Mouse (Mus musculus) forebrain, embryonic 10.5 days (tissue): Measurements from ENCODE around the gene Emx1. TPM values are rescaled to one million over a fixed set of nuclear protein-coding genes. Genes with fewer than 3 reads are reported as not detected.
A peak's percentile ranks its signal among the peaks of the same experiment; 100 is the strongest.

Experiments used
- DNase-seq: peaks from one replicate; pipeline ENCODE4 v3.0.0-alpha.2; 2017; ENCODE audit warnings: low spot score; ENCODE audit errors: extremely low spot score
- H3K27ac ChIP-seq: fragments of 300-500 bp; sonication (generic); 2 replicates; pipeline ENCODE4 v1.5.1; 2016; ENCODE audit warnings: mild to moderate bottlenecking
- H3K27me3 ChIP-seq: fragments of 300-500 bp; sonication (generic); 2 replicates; pipeline ENCODE4 v1.6.1; 2016; ENCODE audit warnings: mild to moderate bottlenecking; ENCODE audit not compliant: poor library complexity, severe bottlenecking
- H3K36me3 ChIP-seq: fragments of 300-500 bp; sonication (generic); replicated peaks from 2 replicates; pipeline ENCODE4 v1.6.1; 2016; ENCODE audit warnings: mild to moderate bottlenecking, moderate library complexity
- H3K4me1 ChIP-seq: fragments of 300-500 bp; sonication (generic); 2 replicates; pipeline ENCODE4 v1.6.1; 2016
- H3K4me3 ChIP-seq: fragments of 300-500 bp; sonication (generic); 2 replicates; pipeline ENCODE4 v1.5.1; 2016; ENCODE audit warnings: mild to moderate bottlenecking, moderate library complexity
- H3K9me3 ChIP-seq: fragments of 300-500 bp; sonication (generic); 2 replicates; pipeline ENCODE4 v1.6.1; 2016; ENCODE audit warnings: mild to moderate bottlenecking, moderate library complexity
- WGBS: fragments of 180-500 bp; shearing (Covaris S2); methylation state at CpG from one replicate; pipeline ENCODE4 v1.1.7; 2016; 5-methylcytosine and 5-hydroxymethylcytosine counted together
- polyA plus RNA-seq: library from polyadenylated mRNA; unstranded; fragments of >200 nt; fragmentation: Nextera tagmentation; extraction: Ambion mirVana; gene quantifications from 2 replicates; pipeline ENCODE4 v1.2.1, GENCODE M21; 2016

Gene Emx1
- polyA plus RNA-seq, 1 experiment from 2014 or later, result 35.8 TPM

- peak overlapping the region; percentile 44; the same call in 1 of the 2 replicates for H3K27ac ChIP-seq
- DNase-seq, result no peak
- peaks cover 28% of the 10 kb centered on the region for H3K27me3 ChIP-seq
- 56% methylated on average over 10 of the region's 10 CpGs for WGBS
- H3K36me3 ChIP-seq, result no peaks in the 10 kb centered on the region
- H3K9me3 ChIP-seq, result no peaks in the 10 kb centered on the region
- peaks cover 70% of the 10 kb centered on the region for H3K4me1 ChIP-seq
- H3K4me3 ChIP-seq, result no peak overlapping the region
Observed at GRCm38 (mm10) chr6:85237595-85238337, 50.5 kb downstream of the Emx1 start.

GRCm38 (mm10) chr6:85239044-85239489, 51.8 kb downstream of the Emx1 start:
- H3K4me3 ChIP-seq, result no peak overlapping the region
- peaks cover 64% of the 10 kb centered on the region for H3K4me1 ChIP-seq
- no peaks in the 10 kb centered on the region for H3K9me3 ChIP-seq
- no peak overlapping the region for H3K27ac ChIP-seq
- no peaks in the 10 kb centered on the region for H3K36me3 ChIP-seq
- H3K27me3 ChIP-seq, result peaks cover 16% of the 10 kb centered on the region; the same call in 1 of the 2 replicates
- peak; percentile 80 for DNase-seq
- WGBS, result 11% methylated on average over 4 of the region's 4 CpGs

GRCm38 (mm10) chr6:85249821-85250220, 62.6 kb downstream of the Emx1 start:
- no peak overlapping the region for H3K4me3 ChIP-seq
- H3K9me3 ChIP-seq, result no peaks in the 10 kb centered on the region; the same call in 1 of the 2 replicates
- WGBS, result 80% methylated on average over 9 of the region's 9 CpGs
- peaks cover 11% of the 10 kb centered on the region for H3K36me3 ChIP-seq
- no peak overlapping the region for H3K27ac ChIP-seq
- 0 out of 2 replicates have a peak, but pooled peaks cover 6% of the 10 kb centered on the region for H3K27me3 ChIP-seq
- peaks cover 49% of the 10 kb centered on the region for H3K4me1 ChIP-seq
- no peak for DNase-seq

GRCm38 (mm10) chr6:85250811-85251241, 63.6 kb downstream of the Emx1 start:
- H3K27ac ChIP-seq, result peak overlapping the region; percentile 35; the same call in 1 of the 2 replicates
- DNase-seq, result no peak
- H3K9me3 ChIP-seq, result no peaks in the 10 kb centered on the region
- 39% methylated on average over 6 of the region's 6 CpGs for WGBS
- 0 out of 2 replicates have a peak, but pooled peaks cover 6% of the 10 kb centered on the region for H3K27me3 ChIP-seq
- 0 out of 2 replicates have a peak, but pooled peaks cover 4% of the 10 kb centered on the region for H3K36me3 ChIP-seq
- peaks cover 55% of the 10 kb centered on the region for H3K4me1 ChIP-seq
- no peak overlapping the region for H3K4me3 ChIP-seq

GRCm38 (mm10) chr6:85252251-85253058, 65.2 kb downstream of the Emx1 start:
- WGBS, result 86% methylated on average over 17 of the region's 17 CpGs
- Histone ChIP-seq H3K27me3 (peaks cover 21% of the 10 kb centered on the region), H3K27ac (0 out of 2 replicates have a peak overlapping the region, but pooled peaks have one; percentile 35), H3K4me3 (no peak overlapping the region), H3K9me3 (no peaks in the 10 kb centered on the region), H3K36me3 (0 out of 2 replicates have a peak, but pooled peaks cover 4% of the 10 kb centered on the region), H3K4me1 (peaks cover 58% of the 10 kb centered on the region)
- no peak for DNase-seq

GRCm38 (mm10) chr6:85253275-85253674, 66.0 kb downstream of the Emx1 start:
- Histone ChIP-seq H3K36me3 (0 out of 2 replicates have a peak, but pooled peaks cover 4% of the 10 kb centered on the region), H3K9me3 (no peaks in the 10 kb centered on the region), H3K27me3 (peaks cover 30% of the 10 kb centered on the region), H3K4me3 (no peak overlapping the region), H3K4me1 (peaks cover 59% of the 10 kb centered on the region), H3K27ac (no peak overlapping the region)
- DNase-seq, result no peak
- WGBS, result 68% methylated on average over 3 of the region's 3 CpGs

Other genes with a start within 250 kb of the Emx1 start
- gene Exoc6b, start 117.9 kb upstream of the Emx1 start, polyA plus RNA-seq, result 21.7 and 23.1 TPM in 2 replicates
- 57.4 and 59.1 TPM in 2 replicates for gene Spr, start 49.7 kb upstream of the Emx1 start, polyA plus RNA-seq
- gene Sfxn5, start 146.0 kb downstream of the Emx1 start, polyA plus RNA-seq, result 11.7 and 14.3 TPM in 2 replicates
- gene Rab11fip5, start 187.2 kb downstream of the Emx1 start, polyA plus RNA-seq, result 2.5 and 3.1 TPM in 2 replicates
- gene Noto, start 236.4 kb downstream of the Emx1 start, polyA plus RNA-seq, result not detected in 2 replicates
- 84.4 and 85.8 TPM in 2 replicates for gene Smyd5, start 244.6 kb downstream of the Emx1 start, polyA plus RNA-seq